Mouse (Mus musculus) bone marrow, adult 2 months (tissue): ENCODE data around the gene B4galt5.

ENCODE experiments used
- CTCF ChIP-seq: fragments of 200-500 bp; IDR thresholded peaks from 2 replicates; pipeline ENCODE4 v1.5.1; 2011; ENCODE audit warnings: low read length, control low read depth; ENCODE audit not compliant: control insufficient read depth, insufficient read depth
- POLR2A ChIP-seq: fragments of 200-500 bp; IDR thresholded peaks from 2 replicates; pipeline ENCODE4 v1.6.1; 2011; ENCODE audit warnings: low read depth, mild to moderate bottlenecking, control low read depth, low read length, borderline replicate concordance; ENCODE audit not compliant: control insufficient read depth

DNA sequence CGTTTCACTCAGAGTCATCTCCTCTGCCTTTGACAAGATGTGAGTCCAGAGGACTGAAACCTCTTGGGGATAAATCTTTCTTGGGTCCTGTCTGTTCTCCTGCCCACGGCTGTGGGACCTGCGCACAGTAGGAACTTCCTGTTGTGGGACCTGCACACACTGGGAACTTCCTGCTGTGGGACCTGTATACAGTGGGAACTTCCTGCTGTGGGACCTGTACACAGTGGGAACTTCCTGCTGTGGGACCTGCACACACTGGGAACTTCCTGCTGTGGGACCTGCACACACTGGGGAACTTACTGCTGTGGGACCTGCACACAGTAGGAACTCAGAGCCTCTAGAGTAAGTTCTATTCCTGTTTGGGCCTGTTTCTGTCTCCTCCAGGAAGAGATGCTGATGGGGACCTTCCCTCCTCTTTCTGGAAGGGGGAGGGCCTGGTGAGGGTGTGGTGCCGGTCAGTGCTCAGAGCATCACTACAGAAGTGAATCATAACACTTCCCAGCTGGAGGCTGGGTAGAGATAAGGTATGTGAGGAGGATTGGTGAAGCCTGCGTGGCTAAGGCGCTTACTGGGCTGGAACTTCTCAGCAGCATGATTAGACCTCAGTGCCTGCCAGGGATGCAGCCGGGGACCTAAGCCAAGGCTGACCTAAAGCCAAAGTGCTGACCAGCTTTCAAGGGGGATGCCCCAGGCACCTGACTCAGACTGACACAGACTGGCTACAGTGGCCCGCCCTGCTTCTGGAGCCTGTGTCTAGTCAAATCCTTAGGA lies 85.8 kb downstream of the B4galt5 start:
- TF ChIP-seq CTCF (no peak), POLR2A (no peak)
